Mouse (Mus musculus) kidney, embryonic 16.5 days (tissue): ENCODE measurements around the gene Mrpl16. TPM values are rescaled to one million over a fixed set of nuclear protein-coding genes. Genes with fewer than 3 reads are reported as not detected.
A peak's percentile ranks its signal among the peaks of the same experiment; 100 is the strongest.

ENCODE experiments used
- ATAC-seq: fragments of 200-750 bp; cut with Nextera tagmentation; 2 replicates; pipeline ENCODE4 v1.8.0; 2017; ENCODE audit warnings: moderate TSS enrichment; ENCODE audit not compliant: low FRiP score, low TSS enrichment
- H3K27ac ChIP-seq: fragments of 300-500 bp; sonication (generic); 2 replicates; pipeline ENCODE4 v1.5.1; 2014; ENCODE audit warnings: low read length
- H3K27me3 ChIP-seq: fragments of 300-500 bp; sonication (generic); 2 replicates; pipeline ENCODE4 v1.6.1; 2014; ENCODE audit warnings: low read length, control low read depth, mixed read lengths; ENCODE audit not compliant: insufficient read depth
- H3K36me3 ChIP-seq: fragments of 300-500 bp; sonication (generic); 2 replicates; pipeline ENCODE4 v1.6.1; 2014; ENCODE audit warnings: low read length, control low read depth, mixed read lengths; ENCODE audit not compliant: insufficient read depth
- H3K4me1 ChIP-seq: fragments of 300-500 bp; sonication (generic); 2 replicates; pipeline ENCODE4 v1.6.1; 2014; ENCODE audit warnings: low read length, control low read depth, mixed read lengths; ENCODE audit not compliant: insufficient read depth
- H3K4me2 ChIP-seq: fragments of 300-500 bp; sonication (generic); replicated peaks from 2 replicates; pipeline ENCODE4 v1.6.1; 2014; ENCODE audit warnings: low read depth, low read length
- H3K4me3 ChIP-seq: fragments of 300-500 bp; sonication (generic); 2 replicates; pipeline ENCODE4 v1.5.1; 2014; ENCODE audit warnings: mild to moderate bottlenecking, low read length
- H3K9ac ChIP-seq: fragments of 300-500 bp; sonication (generic); replicated peaks from 2 replicates; pipeline ENCODE4 v1.6.1; 2014; ENCODE audit warnings: low read length
- H3K9me3 ChIP-seq: fragments of 300-500 bp; sonication (generic); 2 replicates; pipeline ENCODE4 v1.6.1; 2016; ENCODE audit warnings: low read length, control low read depth
- WGBS: fragments of 180-500 bp; shearing (Covaris S2); extraction: QIAGEN DNeasy Blood & Tissue Kit; methylation state at CpG from one replicate; pipeline ENCODE4 v1.1.7; 2014; 5-methylcytosine and 5-hydroxymethylcytosine counted together
- polyA plus RNA-seq: library from polyadenylated mRNA; unstranded; fragments of >200 nt; fragmentation: Nextera tagmentation; extraction: Ambion mirVana; gene quantifications from 2 replicates; pipeline ENCODE4 v1.2.1, GENCODE M21; 2015

The Mrpl16 gene
- polyA plus RNA-seq, 1 experiment from 2014 or later = 49.2 TPM

DNA sequence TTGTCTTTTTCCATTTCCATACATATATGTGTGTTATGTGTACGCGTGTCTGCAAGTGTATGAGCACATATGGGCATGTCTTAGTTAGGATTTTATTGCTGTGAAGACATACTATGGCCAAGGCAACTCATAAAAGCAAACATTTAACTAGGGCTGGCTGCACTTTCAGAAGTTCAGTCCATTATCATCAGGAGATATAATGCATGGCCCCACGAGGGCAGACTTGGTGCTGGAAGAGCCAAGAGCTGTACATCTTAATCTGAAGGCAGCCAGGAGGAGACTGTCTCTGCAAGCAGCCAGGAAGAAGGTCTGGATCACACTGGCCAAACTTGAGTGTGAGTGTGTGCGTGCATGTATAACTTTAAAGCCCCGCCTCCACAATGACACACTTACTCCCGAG is 24.3 kb downstream of the Mrpl16 start:
- Histone ChIP-seq H3K4me3 (no peak overlapping the region), H3K4me1 (no peaks in the 10 kb centered on the region)
- WGBS = 78% methylated on average over 6 of the region's 6 CpGs

GRCm38 (mm10) chr19:11800531-11801315 is 30.5 kb downstream of the Mrpl16 start:
- Histone ChIP-seq H3K27me3 (no peaks in the 10 kb centered on the region), H3K4me2 (no peak overlapping the region), H3K27ac (no peak overlapping the region), H3K9me3 (no peaks in the 10 kb centered on the region), H3K4me3 (no peak overlapping the region), H3K9ac (no peak overlapping the region), H3K4me1 (no peaks in the 10 kb centered on the region), H3K36me3 (0 out of 2 replicates have a peak, but pooled peaks cover 6% of the 10 kb centered on the region)
- peak; percentile 46; the same call in 1 of the 2 replicates for ATAC-seq
- 81% methylated on average over 8 of the region's 8 CpGs for WGBS

More for the DNA sequence above, 24.3 kb downstream of the Mrpl16 start:
- Histone ChIP-seq H3K36me3 (no peaks in the 10 kb centered on the region), H3K27ac (no peak overlapping the region), H3K4me2 (no peak overlapping the region), H3K9ac (no peak overlapping the region), H3K27me3 (no peaks in the 10 kb centered on the region), H3K9me3 (no peaks in the 10 kb centered on the region)
- ATAC-seq = no peak

- Histone ChIP-seq H3K4me1 (no peaks in the 10 kb centered on the region), H3K4me2 (no peak overlapping the region), H3K9ac (no peak overlapping the region), H3K9me3 (no peaks in the 10 kb centered on the region), H3K27ac (no peak overlapping the region), H3K27me3 (no peaks in the 10 kb centered on the region), H3K36me3 (0 out of 2 replicates have a peak, but pooled peaks cover 6% of the 10 kb centered on the region), H3K4me3 (no peak overlapping the region)
- 65% methylated on average over 1 of the region's 1 CpGs for WGBS
- no peak for ATAC-seq
These were observed 34.2 kb downstream of the Mrpl16 start for GRCm38 (mm10) chr19:11804423-11804822.

- Histone ChIP-seq H3K9me3 (no peaks in the 10 kb centered on the region), H3K4me3 (no peak overlapping the region), H3K27ac (no peak overlapping the region), H3K4me2 (no peak overlapping the region), H3K4me1 (peaks cover 19% of the 10 kb centered on the region), H3K9ac (no peak overlapping the region), H3K27me3 (no peaks in the 10 kb centered on the region), H3K36me3 (0 out of 2 replicates have a peak, but pooled peaks cover 4% of the 10 kb centered on the region)
- WGBS = 60% methylated on average over 2 of the region's 2 CpGs
- no peak for ATAC-seq
These were observed 37.1 kb downstream of the Mrpl16 start for GRCm38 (mm10) chr19:11807251-11807650.

DNA sequence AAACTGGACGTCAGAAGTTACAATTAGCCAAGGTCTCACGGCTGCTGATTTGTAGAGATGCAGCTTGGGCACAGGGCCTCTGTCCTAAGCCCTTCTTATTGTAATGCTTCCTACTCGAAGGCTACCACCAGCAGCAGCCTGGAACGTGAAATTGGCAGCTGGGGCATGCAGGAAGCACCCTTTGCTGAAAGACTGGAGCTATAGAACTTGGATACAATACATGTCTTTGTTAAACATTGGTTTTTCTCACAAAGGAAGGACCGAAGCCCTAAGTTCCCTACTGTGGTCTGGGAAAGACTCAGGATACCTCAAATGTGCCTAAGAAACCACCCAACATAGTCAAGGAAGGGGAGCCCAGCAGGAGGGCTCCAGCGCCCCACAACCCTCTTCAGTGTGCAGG is 37.6 kb downstream of the Mrpl16 start:
- no peaks in the 10 kb centered on the region for H3K27me3 ChIP-seq
- no peak overlapping the region for H3K27ac ChIP-seq
- WGBS = 66% methylated on average over 6 of the region's 6 CpGs
- H3K9me3 ChIP-seq = no peaks in the 10 kb centered on the region
- no peak overlapping the region for H3K4me3 ChIP-seq
- H3K4me2 ChIP-seq = no peak overlapping the region
- H3K36me3 ChIP-seq = no peaks in the 10 kb centered on the region
- peaks cover 25% of the 10 kb centered on the region for H3K4me1 ChIP-seq
- ATAC-seq = no peak
- no peak overlapping the region for H3K9ac ChIP-seq

GRCm38 (mm10) chr19:11808452-11808851 is 38.3 kb downstream of the Mrpl16 start:
- ATAC-seq = no peak

GRCm38 (mm10) chr19:11810003-11810758 is 40.0 kb downstream of the Mrpl16 start:
- H3K9ac ChIP-seq = no peak overlapping the region
- H3K4me1 ChIP-seq = peaks cover 47% of the 10 kb centered on the region
- H3K36me3 ChIP-seq = no peaks in the 10 kb centered on the region
- no peak overlapping the region for H3K4me3 ChIP-seq
- H3K4me2 ChIP-seq = no peak overlapping the region
- no peak for ATAC-seq
- no peaks in the 10 kb centered on the region for H3K9me3 ChIP-seq
- no peaks in the 10 kb centered on the region for H3K27me3 ChIP-seq
- peak overlapping the region; percentile 50; the same call in 1 of the 2 replicates for H3K27ac ChIP-seq
- 73% methylated on average over 5 of the region's 5 CpGs for WGBS

More at GRCm38 (mm10) chr19:11808452-11808851, 38.3 kb downstream of the Mrpl16 start:
- H3K9ac ChIP-seq = no peak overlapping the region
- no peaks in the 10 kb centered on the region for H3K9me3 ChIP-seq
- H3K4me1 ChIP-seq = peaks cover 31% of the 10 kb centered on the region
- no peak overlapping the region for H3K27ac ChIP-seq
- H3K4me3 ChIP-seq = no peak overlapping the region
- H3K36me3 ChIP-seq = no peaks in the 10 kb centered on the region
- no peaks in the 10 kb centered on the region for H3K27me3 ChIP-seq
- no peak overlapping the region for H3K4me2 ChIP-seq
- WGBS = 92% methylated on average over 2 of the region's 2 CpGs

DNA sequence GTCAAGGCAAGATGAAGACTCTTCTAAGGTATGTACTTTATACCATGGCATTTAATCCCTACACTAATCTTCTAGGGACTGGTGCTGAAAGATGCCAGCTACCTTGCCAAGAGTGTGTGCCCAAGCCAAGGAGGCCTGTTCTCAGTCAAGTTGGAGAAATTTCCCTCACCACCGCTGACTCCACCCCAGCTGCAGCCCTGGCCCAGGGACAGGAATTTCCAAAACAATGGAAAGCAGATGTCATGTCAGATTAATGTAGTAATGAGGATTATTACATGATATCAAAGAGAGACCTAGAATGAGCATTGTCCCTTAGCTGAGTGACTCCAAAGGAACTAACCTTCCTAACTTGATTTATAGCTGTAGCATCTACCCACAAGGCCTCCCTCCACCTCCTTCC is 40.7 kb downstream of the Mrpl16 start:
- peak overlapping the region; percentile 50; the same call in 1 of the 2 replicates for H3K27ac ChIP-seq
- H3K4me1 ChIP-seq = peaks cover 47% of the 10 kb centered on the region
- H3K4me2 ChIP-seq = no peak overlapping the region
- H3K36me3 ChIP-seq = no peaks in the 10 kb centered on the region
- no peaks in the 10 kb centered on the region for H3K27me3 ChIP-seq
- 85% methylated on average over 1 of the region's 1 CpGs for WGBS
- no peaks in the 10 kb centered on the region for H3K9me3 ChIP-seq
- ATAC-seq = no peak
- H3K9ac ChIP-seq = no peak overlapping the region
- H3K4me3 ChIP-seq = no peak overlapping the region

DNA sequence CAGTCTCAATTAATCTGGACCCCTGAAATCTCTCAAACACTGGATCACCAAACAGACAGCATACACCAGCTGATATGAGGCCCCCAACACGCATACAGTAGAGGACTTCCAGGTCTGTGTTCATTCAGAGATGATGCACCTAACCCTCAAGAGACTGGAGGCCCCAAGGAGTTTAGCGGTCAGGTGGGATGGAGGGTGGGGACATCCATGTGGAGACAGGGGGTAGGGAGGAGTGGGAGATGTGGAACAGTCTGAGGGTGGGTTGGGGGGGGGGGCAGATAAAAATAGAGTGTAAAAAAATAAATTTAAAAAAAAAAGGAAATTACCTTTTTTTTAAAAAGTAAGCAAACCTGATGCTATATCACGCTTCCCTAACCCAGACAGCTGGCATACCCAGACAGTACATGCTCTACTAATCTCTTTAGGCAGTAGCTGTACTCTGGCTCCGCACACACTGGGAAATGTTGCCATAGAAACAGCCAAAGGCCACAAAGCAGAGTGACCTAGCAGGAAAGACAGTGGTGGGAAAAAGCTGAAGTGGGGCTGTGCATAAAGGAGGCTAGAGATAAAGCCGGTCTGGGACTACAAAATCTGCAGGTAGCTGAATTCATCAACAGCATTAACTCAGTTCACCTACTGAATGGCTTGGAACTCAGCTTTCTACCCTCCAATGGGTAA is 41.6 kb downstream of the Mrpl16 start:
- H3K4me1 ChIP-seq = peaks cover 50% of the 10 kb centered on the region
- 0 out of 2 replicates have a peak overlapping the region, but pooled peaks have one; percentile 6 for H3K4me2 ChIP-seq
- no peak overlapping the region for H3K4me3 ChIP-seq
- ATAC-seq = peak; percentile 92
- peak overlapping the region; percentile 68 for H3K27ac ChIP-seq
- H3K36me3 ChIP-seq = no peaks in the 10 kb centered on the region
- no peak overlapping the region for H3K9ac ChIP-seq
- 42% methylated on average over 5 of the region's 5 CpGs for WGBS
- no peaks in the 10 kb centered on the region for H3K9me3 ChIP-seq
- no peaks in the 10 kb centered on the region for H3K27me3 ChIP-seq
